Mouse (Mus musculus): Measurements from ENCODE around the gene Serinc2. TPM values are rescaled to one million over a fixed set of nuclear protein-coding genes. Genes with fewer than 3 reads are reported as not detected.

The Serinc2 gene
- polyA plus RNA-seq (2017; shearing (Covaris generic)) = under 1 TPM in 1 of 2 experiments, not detected in 1; 0.60 TPM

GRCm38 (mm10) chr4:130279105-130279504, at the start of gene Serinc2:
TSS of gene Serinc2 (minus strand) at chr4:130279205.

GRCm38 (mm10) chr4:130308231-130309081, 29.5 kb upstream of the Serinc2 start, which contains the start of the genes Fabp3 and Gm10570:
TSS of gene Fabp3 (plus strand) at chr4:130308595.
TSS of gene Gm10570 (minus strand) at chr4:130308674.

GRCm38 (mm10) chr4:130222179-130222578, 56.8 kb downstream of the Serinc2 start, which contains the start of gene Gm853:
TSS of gene Gm853 (minus strand) at chr4:130222401.

Other genes starting within 250 kb of the Serinc2 start
- gene Col16a1, start 231.4 kb downstream of the Serinc2 start, polyA plus RNA-seq (2017; shearing (Covaris generic)) = under 1 TPM in 1 of 2 experiments, not detected in 1; 0.84 TPM
- gene Pef1, start 176.6 kb downstream of the Serinc2 start, polyA plus RNA-seq (2017; shearing (Covaris generic)) = 10 to 100 TPM; 67.5 to 67.8 TPM
- not detected for gene Hcrtr1, start 139.8 kb downstream of the Serinc2 start, polyA plus RNA-seq (2017; shearing (Covaris generic))
- gene Tinagl1, start 104.1 kb downstream of the Serinc2 start, polyA plus RNA-seq (2017; shearing (Covaris generic)) = 1 to 10 TPM in 1 of 2 experiments, under 1 TPM in 1; 0.24 to 2.8 TPM
- not detected for gene Gm853, start 56.8 kb downstream of the Serinc2 start, polyA plus RNA-seq (2017; shearing (Covaris generic))
- gene Fabp3, start 29.4 kb upstream of the Serinc2 start, polyA plus RNA-seq (2017; shearing (Covaris generic)) = 1 to 10 TPM in 1 of 2 experiments, under 1 TPM in 1; 0.58 to 2.9 TPM
- gene Gm10570, start 29.5 kb upstream of the Serinc2 start, polyA plus RNA-seq (2017; shearing (Covaris generic)) = 1 to 10 TPM in 1 of 2 experiments, under 1 TPM in 1; 0.33 to 1.8 TPM
- gene Zcchc17, start 80.7 kb upstream of the Serinc2 start, polyA plus RNA-seq (2017; shearing (Covaris generic)) = 10 to 100 TPM; 58.3 to 68.3 TPM
- gene Snrnp40, start 80.9 kb upstream of the Serinc2 start, polyA plus RNA-seq (2017; shearing (Covaris generic)) = 100 to 1,000 TPM; 110 to 113 TPM